Mouse (Mus musculus) frontal cortex, postnatal 36 days (tissue): ENCODE measurements at regions not wholly inside any gene's neighbourhood (a gene's known extent, or its start where the extent isn't known, plus 50 kb on each side); places are given as distances from the start of the nearest gene placed in this dataset.

ENCODE experiments used
- DNase-seq, 2 experiments: peaks; one replicate each; pipeline ENCODE4 v3.0.0; 2022; ENCODE audit warnings: low spot score in 2 of 2

DNA sequence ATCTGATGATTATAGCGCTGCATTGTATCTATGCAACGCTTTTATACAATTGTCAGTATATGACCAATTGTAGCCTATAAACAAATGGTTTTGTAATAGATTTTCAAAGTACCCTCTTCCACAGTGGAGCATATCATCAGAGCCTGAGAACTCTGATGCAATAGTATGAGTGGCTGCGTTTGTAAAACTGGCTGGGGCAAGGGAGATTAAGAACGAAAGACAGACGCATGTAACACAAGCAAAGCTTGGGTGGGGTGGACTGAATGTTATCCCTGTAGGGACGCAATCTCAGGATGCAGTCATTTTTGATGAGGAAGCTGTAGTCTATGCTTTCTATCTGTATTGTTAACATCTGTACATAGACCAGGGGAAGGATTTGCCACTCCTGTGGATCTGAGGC, 246.9 kb upstream of the Fggy start:
- no peak for DNase-seq

DNA sequence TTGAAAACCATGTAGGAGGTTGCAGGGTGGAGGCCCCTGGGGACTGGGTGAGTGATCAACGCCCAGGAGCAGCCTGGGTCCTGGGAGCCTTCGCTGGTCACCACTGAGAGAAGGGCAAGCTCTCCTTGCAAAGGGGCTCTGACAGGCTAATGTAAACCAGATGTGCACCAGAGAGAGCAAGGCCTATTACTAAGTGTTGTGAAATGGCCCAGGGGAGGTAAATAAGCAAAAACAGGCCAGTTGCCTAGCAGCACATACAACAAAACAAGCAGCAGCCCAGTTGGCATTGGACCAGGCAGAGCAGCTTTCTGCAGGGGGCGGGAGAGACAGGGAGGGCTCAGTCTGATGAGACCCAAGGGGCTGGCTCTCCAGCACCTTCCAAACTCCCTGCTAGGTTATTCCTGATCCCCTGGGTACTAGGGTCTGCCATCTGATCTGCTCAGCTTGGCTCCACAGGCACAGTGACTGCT, 239.5 kb upstream of the Fggy start:
- no peak for DNase-seq

DNA sequence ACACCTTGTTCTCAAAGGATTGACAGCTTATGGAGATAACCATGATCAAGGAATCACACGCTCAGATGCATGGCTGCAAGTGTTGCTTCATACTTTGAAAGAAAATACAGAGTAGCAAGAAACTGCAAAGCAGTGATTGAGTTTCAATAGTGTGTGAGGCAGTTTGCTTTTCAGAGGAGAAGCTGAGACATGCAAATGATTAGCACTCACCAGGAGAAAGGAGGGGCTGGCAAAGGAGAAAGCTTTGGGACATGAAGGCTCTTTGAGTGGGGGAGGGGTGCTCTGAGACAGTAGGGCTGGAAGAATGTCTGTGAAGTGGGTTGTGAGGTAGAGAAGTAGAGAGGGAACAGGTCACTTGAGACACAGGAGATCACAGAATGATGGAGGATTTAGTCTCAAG, 238.7 kb upstream of the Fggy start:
- DNase-seq: no peak

DNA sequence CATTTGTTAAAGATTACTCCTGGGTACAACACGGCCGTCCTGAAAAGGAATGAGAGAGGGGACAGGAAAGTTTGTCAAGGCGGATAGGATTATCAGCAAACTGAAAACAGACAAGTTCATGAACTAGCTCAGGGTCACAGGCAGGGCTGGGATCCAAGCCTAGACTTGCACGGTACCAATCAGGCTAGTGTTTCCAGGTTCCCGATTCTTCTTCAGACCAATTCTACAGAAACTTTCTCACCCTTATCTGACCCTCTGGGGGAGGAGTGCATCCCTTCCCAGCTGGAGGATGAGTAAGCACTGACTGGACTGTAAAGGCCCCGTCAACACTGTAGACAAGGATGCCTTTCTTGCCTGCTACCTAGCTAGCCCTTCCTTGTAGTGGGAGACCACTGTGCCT, 238.3 kb upstream of the Fggy start:
- no peak for DNase-seq

DNA sequence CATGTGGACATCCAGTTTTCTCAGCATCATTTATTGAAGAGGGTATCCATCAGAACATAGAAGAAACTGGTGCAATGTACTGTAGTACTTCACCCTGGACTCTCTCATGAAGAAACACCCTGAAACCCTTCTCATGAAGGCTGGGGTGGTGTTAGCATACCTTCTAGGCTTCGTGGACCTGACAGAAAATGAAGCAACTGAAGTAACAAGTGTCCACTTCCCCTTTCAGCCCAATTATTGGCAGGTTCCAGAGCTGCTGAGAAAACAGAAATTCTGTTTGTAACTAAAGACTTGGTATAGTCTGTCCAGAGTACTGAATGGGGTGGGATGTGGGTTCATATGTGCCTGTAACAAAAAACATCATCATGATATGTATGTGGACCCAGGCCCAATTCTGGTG, 231.4 kb upstream of the Fggy start:
- DNase-seq: no peak

DNA sequence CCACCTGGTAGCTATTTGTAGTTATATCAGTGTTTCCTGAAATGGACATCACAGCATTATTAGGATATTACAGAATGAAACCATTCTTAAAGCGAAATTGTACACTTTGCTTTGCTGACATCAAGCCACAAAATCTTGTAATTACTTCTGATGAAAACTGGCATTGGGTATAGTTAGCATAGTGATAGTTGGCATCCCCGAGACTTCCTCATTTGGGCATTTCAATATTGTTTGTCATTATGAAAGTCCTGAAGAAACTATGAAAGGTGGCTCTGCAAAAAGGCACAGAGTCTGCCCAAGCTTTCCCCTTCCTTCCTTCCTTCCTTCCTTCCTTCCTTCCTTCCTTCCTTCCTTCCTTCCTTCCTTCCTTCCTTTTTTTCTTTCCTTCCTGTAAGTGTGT, 217.5 kb upstream of the Fggy start:
- DNase-seq: no peak

DNA sequence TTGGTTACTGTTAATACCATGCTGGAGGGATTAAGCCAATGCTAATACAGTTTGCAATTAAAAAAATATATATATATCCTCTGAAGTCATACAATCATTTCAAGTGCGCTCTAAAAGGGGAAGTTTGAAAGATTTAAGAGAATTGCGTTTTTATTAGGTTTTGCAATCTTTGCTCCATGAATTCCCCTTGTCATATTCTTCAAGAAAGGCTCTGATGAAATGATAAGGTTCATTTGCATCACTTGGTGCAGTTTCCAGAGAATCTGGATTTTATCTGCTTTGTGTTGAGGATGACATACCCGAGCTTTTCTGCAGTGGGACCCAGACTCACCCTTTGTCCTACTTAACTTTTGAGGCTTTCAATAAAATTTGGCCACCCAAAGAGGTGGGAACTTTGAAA, 216.4 kb upstream of the Fggy start:
- no peak for DNase-seq

DNA sequence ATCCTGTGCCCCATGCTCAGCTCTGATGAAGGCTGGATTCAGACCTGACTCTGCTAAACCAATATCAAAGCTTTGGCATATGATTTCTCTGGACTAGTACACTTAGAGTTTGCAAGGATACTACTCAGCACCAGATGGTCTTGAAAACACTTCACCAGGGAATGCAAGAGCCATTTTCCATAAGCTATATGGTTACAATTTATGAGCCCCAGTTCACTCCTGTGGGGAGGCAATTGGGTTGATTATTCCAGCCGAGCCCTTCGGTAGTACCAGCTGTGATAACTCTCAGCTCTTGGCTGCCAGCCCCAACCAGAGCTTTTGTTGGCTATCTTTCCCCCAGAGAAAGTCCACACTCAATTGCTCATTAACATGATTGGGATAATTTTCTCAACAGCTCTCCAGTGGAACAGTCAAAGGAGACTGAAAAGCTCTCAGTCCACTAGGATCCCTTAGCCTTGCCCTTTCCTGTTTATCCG, 210.5 kb upstream of the Fggy start:
- peak; percentile 9 to 28 for DNase-seq

DNA sequence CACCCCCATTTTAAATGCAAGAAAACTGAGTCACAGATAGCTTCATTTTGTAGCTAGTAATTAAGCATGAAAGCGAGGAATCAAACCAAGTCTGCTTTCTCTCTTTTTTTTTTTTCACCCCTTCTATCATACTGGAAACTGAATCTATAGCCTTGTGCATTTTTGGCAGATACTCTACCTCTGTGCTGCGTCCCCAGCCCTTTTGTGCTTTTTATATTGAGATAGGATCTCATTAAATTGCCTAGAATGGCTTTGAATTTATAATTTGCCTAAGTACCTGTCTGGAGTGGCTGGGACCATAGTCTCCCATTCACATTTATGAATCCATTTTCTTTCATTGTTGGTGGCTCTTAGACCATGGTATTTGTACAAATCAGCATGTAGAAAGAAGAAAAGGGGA, 209.9 kb upstream of the Fggy start:
- DNase-seq: no peak

DNA sequence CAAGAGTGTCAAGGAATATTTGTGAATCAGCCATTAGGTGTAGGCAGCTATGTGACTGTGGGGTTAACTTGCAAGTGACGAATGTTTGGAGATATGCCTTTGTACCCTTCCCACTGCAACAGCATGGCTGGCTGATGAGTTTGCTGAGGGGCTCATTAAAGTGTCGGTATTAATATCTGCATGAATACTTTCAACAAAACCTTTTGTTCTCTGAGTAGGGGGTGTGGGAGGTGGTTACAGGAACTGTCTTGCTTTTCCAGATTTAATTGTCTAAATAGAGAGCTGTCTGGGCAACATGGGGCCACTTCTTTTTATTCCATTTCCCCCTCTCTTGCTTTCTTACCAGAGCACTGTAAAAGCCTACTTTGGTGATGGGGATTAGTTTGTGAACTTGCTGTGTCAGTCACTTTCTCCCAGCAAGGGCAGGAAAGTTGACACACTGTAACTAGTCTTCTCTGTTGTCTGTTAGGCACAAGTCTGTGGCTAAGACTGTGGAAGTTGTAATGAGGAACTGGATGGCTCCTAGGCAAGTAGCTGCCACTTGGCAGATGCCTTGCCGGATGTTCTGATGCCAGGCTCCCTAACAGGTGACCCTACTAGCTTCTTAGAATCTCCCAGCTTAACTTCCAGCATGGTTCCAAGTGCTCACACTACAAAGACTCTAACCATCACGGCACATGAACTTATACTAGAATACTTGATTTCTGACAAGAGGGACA, 208.7 kb upstream of the Fggy start:
- DNase-seq: no peak

DNA sequence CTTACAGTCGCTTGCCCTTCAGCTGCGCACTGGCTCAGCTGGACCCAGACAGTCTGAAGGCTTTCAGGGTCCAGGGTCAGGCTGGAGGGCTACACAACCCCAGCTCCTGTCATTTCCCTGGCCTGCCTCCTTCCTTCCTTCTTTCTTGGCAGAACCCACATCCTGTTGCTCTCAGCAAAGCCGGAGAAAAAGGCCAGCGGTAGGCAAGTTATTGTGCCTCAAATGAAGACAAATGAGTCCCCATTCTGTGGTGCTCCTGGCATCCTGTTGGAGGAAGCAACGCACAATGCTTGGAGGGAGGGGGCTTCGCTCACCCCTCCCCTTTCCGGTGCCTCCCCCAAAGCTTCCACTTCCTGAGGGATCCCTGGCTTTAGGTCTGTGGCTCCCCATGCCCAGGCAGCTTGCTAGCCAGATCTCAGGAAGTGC, 203.4 kb upstream of the Fggy start:
- DNase-seq: peak in 1 of 2 experiments; percentile 17

DNA sequence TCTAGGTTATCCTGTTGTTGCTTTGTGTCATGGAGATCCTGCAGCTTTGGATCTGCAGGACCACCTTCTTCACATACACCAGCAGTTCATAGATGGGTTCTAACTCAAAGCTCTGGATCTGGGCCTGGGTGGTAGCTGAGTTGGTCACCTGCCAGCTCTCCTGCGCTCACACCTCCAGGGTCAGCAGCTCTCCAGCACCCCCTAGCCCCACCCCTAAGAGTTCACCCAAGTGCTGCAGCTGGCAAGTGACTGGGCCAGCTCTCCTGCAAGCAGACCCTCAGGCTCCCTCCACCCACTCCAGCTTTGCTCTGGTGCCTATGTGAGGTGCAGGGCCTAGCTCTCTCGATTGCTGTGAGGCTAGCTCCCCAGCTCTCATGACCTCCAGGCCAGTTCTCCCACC, 198.6 kb upstream of the Fggy start:
- DNase-seq: no peak

DNA sequence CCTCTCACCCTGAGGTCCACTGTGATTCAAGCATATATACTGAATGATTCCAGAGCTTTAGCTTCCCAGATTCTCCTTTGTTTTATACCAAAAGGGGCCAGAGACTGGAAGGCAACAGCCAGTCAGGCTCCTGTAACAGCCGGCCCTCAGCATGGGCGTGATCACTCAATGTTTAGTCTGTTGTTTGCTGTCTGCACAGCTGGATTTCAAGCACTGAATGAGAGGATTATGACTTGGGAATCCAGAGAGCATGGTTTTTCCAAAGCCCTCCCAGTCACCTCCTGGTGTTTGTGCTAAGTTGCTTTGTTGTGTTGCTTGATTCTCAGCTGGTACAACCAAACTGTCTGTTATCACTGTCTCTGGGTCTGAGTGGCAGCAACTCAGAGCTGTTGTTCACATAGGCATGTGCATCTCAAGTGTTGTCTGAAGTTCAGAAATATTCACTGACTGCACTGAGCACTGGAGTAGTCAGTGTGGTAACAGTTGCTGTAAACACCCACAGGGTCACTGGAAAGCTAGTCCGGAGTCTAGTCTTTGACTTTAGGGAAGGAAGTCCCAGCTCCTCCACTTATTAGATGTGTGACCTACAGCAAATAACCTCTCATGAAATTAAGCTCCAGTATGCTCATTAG, 196.9 kb upstream of the Fggy start:
- no peak for DNase-seq

DNA sequence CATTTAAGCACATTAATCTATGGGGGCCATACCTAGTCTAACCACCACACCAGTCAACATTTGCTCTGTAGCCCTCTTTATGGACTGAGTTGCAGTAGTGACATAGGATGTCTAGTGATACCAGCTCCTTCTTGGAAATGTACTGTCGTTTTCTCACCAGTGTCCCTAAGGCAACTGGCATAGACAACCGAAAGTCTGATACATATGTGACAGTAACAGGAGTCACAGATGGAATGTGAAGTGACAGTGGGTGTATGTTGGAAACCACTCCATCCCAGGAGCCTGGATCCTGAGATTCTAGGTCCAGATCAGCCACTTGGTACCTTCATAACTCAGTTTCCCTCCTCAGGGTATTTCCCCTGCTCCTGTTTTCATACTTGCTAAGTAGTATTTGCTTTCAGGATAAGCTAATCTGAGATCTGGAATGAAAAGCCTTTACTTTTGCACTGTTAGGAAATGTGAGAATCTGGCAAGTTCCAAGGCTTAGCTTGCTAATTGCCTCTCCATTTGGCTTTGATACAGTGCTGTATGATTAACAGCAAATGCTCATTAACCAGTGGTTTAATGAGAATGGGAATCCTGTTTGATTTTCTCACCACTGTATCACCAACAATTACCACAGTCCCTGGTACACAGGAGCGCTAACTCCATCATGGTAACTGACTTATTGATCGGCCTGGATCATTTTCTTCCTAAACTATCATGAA, 192.8 kb upstream of the Fggy start:
- no peak for DNase-seq

DNA sequence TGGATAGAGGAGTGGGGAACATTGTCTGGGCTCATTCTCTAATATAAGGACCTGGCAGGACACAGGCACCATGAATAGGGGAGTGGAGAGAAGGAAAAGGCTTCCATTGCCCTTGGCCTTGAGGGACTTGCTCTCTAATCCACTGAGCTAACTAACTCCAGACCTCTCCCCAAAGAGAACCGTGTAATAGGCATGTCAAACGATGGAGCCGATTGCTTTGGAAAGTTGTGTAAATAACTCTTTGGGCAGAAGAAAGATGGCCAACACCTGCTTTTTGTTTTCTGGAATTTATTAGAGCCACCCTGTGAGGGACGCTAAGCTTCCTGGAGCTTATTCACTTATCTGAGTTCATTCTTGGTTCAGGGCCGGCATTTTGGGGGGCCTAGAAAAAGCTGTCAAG, 180.9 kb upstream of the Fggy start:
- DNase-seq: no peak

DNA sequence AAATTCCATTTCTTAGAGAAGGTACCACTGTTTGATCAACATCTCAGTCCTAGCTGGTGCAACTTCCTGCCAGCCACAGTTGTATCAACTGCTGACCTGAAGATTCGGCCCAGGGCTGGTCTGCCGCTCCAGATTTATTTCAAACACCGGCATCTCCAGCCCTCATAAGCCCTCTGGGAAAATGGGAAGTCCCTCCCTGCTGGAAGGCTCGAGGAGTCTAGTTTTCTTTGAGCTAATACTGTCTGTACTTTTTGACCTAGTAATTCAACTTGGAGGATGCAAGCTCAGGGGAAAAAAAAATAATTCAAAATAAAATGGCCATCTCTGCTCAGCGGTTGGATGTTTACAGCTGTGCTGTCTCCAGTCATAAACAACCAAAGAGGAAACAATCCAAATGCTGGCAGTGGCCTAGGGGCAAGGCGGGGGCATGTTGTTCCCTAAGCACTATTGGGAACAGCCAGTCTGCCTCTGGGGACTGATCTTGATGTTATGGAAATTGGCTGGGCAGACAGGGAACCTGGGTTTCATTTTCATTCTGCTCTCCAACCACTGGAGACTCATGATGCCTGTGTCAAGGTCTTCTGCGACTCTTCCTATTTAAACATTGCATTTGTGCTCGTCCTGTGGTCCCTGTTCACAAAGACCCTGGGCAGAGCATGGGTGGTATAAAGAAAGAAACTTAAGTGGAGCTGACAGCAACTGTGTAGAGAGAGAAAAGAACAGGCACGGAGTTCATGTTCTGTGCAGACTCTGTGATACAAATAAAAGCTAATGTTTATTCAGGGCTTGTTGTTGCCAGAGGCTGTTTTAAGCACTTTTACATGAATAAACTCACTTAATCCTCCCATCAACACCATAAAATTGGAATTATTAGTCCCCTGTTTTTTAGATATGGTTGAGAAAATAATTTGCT, 179.8 kb upstream of the Fggy start:
- DNase-seq: no peak

DNA sequence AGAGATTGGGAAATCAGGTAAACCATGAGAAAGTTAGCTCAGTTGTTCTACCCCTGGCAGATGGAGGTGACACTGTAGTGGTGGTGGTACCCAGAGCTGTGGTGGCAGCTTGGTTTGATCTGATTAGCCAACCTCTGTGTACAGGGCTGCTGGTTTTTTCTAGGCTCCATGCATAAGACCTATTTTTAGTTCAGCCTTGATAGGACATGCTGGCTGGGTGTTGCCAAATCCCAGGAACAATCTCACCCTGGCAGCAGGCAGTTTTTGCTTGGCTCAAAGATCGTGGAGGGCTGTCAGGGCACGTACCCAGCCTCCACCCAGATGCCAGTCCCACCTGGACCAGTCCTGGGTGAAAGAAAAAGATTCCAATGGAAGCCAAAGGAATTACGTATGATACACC, 178.7 kb upstream of the Fggy start:
- no peak for DNase-seq

DNA sequence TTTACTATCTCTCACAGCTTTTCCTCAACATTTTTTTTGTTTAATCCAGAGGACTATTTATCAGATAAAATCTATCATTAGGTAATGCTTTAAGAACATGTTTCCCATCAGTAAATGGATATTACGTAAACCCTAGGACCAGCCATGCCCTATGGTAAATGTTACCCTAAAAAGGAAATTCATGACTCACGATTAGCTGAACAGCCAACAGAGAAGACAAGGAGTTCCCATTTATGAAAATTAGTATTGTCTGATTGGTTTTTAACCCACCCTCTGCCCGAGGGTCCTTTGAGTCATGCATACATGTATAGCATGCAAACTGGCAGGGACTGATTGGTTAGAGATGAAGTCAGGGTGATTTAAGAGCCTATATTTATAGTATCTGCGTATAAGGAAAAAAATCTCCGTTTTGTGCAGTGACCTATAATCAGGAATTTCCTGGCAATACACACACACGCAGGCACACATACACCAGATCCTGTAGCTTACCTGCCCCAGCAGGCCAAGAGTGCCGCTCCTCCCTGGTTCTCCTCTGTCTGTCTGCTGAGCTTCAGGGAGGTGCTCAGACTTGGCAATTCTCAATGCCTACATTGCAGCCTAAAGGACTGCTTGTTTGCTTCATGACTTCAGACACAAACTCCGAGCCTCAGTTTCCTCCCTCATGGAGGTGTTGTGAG, 174.0 kb upstream of the Fggy start:
- DNase-seq: no peak

DNA sequence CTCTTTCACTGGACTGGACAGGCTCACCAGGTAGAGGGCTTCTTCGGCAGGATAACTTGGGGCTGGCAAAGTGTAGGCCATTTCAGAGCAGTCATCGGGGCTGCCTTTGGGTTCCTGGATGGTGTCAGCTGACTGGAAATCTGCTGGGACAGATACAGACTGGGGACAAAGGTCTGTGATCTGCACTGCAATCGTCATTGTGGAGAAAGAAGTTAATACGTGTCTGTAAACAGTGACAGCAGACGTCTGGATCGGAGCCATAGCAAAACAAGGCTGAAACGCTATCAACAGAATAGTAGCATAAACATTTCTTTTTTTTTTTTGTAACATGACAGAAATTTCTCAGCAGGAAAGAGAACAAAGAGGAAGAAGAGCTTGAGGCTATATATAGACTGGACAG, 171.8 kb upstream of the Fggy start:
- no peak for DNase-seq

DNA sequence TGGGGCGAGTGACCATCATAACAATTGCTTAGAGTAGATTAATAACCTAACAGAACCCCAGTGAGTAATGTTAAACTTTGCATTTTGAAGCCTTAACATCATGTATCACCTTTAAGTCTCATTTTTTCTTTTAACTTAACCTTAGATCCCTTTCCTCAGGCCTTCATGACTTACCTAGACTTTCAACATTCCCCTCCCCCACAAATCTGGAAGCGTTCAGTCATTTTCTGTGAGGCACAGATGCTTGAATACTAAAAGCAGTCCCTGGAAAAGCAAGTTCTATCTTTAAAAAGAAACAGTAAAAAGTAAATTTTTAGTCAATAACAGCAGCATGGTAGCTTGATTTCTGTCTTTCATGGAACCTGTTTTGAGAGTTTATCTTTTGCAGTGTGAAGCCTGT, 171.3 kb upstream of the Fggy start:
- no peak for DNase-seq

DNA sequence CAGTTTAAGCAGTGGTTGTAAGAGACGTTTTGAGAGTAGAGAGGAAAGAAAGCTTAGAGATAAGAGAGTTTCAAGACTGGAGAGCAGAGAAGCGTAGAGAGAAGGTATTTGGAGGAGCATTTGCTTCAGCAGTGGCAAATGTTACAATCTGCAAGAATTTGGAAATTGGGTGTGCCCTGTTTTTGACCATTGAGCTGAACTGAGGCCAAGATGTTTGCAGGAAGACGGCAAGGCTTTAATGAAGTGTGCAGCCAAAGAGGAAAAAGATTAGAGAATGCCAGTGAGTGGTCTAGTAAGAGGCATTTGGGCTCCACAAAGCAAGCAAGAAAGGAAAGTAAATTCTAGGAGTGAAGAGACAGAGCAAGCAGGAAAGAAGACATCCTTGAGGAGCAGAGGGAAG, 168.8 kb upstream of the Fggy start:
- no peak for DNase-seq
